Mouse (Mus musculus) spleen, postnatal 14 days (tissue): ENCODE data around the gene Rpl13.

Experiments
- DNase-seq, 2 experiments: peaks; one replicate each; pipeline ENCODE4 v3.0.0; 2021 to 2022; ENCODE audit warnings: low spot score in 2 of 2

The Rpl13 gene

GRCm38 (mm10) chr8:123108010-123108409 is 5.9 kb downstream of the Rpl13 start:
- no peak for DNase-seq

- DNase-seq: no peak
Measured at GRCm38 (mm10) chr8:123108953-123109352, 6.8 kb downstream of the Rpl13 start.

DNA sequence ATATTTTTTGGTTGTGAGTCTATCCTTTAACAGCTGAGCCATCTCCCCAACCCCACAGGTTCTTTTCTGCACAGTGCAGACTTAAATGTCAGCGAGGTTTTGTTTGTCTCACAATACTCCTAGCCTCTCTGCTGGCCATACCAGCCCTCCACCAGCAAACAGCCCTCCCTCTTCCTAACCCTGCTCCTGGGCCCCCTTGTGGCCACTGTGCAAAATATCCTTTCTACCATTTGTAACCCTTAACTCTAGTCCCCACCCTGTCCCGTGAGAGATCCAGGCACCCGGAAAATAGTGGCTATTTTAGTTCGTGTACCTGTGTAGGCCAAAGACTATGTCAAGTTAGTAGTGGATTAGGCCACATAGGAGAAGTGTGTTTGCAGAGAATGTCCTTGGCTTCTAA is 8.5 kb downstream of the Rpl13 start:
- DNase-seq: peak in 1 of 2 experiments; percentile 31

DNA sequence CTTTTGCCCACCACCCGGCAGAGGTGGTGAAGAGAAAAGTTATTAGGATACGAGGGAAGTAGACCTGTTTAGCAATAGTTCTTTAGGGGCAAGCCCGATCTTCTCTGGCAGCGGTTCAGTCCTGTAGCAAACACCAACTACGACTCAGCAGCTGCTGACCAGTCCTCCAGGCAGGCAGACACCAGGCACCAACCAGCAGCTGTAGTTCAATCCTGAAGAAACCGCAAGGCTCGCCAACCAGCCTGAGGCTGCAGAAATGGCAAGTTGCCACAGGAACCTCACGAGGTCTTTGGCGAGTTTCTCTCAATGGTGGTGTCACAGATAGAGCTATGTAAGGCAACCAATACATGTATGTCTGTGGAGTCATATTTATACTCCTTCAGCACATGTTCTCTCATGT is 10.7 kb downstream of the Rpl13 start:
- DNase-seq: no peak

DNA sequence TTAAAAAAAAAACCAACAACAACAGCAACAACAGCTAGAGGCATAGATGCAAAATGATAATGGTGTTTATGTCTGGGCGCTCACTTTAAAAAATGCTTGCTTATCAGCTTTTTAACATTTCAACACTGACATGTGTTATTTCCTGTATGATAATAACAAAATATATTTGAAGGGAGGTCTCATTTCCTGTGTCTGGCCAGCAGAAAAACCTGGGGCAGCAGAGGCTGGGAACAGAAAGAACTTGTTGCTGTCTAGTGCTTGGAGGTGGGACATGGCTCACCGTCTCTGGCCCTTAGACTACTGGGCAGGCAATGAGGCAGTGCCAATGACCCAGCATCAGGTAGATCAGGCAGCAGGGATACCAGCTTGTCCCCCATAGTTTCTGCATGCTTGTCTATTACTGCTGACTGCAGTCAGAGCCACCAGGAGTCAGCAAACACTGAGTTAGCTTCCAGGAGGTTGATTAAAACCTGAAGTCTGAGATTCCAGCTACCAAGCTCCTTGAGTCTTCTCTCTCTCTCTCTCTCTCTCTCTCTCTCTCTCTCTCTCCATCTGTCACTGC is 11.8 kb downstream of the Rpl13 start:
- DNase-seq: no peak

- no peak for DNase-seq
Measured at GRCm38 (mm10) chr8:123114644-123115043, 12.5 kb downstream of the Rpl13 start.

DNA sequence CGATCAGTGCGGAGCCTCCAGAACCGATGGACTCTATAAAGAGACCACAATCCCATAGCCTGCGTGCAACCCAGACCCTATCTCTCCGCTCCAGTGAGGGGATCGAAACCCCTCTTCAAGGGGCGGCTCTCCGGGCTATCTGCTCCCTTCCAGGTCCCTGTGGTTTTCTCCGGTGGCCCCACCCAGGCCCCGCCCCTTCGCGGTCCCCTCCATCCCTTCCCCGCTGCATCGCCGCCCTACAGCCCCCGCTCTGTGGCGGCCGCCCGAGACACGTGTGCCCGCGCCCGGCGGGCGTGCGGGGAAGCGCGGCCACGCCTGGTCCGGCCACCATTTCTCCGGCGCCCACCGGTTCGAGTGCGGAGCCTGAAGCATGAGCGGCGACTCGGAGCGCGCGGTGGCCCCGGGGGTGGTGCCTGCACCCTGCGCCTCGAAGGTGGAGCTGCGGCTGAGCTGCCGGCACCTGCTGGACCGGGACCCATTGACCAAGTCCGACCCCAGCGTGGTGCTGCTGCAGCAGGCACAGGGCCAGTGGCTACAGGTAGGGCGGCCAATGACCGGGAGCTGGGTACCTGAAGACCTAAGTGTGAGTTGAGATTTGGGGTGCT is 15.1 kb downstream of the Rpl13 start, which contains the start of gene Cpne7:
Gene Cpne7, plus strand, starts transcription at position 248 of the 605 bp plus-strand sequence.
- no peak for DNase-seq

DNA sequence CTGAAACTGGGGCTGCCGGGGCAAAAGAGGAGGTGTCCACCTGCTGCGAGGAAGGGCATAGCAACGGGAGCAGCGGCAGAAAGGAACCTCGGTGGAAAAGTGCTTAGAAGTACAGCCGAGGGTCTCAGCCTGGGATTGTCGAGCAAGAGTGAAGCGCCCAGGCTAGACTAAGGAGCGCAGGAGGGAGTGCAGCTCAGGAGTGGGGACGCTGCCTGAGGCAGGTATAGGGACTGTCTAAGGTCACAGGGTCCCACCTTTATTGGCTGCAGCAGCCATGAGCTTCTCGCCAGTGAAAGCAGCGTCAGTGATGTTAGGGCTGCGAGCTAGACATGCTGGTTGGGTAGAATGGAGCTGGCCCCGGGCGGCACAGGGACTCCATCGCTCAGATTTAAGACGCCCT is 15.6 kb downstream of the Rpl13 start:
- no peak for DNase-seq

DNA sequence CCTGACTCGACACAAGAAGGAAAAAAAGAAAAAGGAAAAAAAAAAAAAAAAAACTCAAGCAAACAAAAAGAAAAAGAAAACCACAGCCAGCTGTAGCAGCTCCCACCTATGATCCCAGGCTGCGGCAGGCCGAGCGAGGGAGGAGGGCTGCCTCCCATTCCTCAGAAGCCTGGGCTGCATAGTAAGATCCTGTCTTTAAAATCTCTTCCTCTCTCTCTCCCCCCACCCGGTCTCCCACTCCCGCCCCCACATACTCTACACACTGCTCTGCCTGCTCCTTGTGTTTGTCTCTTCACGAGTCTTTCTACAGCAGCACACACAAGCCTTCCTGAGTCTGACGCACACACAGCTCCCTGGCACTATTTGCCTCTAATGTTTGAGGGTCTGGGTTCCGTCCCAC is 19.9 kb downstream of the Rpl13 start:
- DNase-seq: no peak

DNA sequence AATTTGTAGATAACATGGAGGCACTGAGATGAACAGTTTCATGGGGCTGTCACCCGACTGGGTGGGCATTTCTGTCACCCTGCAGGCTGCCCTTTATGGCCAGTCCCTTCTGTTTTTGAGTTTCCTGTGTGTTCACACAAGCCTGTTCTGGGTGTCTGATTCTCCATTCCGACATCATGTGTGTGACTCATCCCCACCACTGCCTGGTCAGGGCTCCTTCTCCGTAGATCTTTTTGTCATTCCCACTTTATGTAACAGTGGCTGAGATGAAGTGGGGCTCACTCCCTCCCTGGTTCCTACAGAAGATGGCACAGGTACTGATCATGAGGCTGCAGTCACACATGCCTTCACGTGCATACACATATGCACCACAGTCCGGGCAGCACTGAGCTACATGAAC is 20.5 kb downstream of the Rpl13 start:
- DNase-seq: no peak

DNA sequence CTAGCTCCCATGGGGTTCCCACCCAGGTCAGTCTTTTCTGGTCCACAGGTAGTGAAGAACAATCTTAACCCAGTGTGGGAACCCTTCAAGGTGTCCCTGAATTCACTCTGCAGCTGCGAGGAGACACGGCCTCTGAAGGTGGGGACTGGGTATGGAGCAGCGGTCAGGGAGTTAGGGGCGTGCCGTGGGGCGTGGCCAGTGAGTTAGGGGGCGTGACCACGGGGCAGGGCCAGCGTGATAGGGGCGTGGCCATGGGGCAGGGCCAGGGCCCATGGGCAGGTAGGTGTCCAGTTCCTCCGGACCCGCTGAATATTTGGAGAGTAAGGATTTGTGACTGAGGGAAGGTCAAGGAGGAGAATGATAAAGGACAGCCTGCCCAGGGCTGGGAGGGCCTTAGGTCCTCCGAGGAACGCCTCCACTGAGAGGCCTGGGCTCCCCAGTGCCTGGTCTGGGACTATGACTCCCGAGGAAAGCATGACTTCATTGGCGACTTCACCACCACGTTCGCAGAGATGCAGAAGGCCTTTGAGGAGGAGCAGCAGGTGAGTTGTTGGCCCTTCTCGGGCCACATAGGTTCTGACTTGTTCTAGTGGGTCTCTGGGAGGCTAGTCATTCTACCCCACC is 24.2 kb downstream of the Rpl13 start:
- peak; percentile 36 to 49 for DNase-seq

DNA sequence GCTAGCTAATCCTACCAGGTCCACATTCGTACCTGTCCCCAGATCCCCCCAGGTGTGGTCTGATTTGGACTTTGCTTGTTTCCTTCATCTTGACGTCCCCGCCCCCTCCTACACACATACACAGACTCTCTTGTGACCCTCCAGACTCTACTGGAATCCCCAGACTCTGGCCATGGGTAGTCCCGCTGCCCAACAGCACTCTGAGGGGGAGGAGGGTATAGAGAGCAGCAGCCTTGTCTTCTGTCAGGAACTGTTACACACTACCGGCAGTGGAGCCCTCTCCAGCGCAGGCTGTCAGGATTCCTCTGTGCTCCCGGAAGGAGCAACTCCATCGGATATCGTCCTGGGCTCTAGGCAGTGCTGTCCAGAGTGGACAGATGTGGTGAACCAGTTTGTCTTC is 28.9 kb downstream of the Rpl13 start:
- no peak for DNase-seq

GRCm38 (mm10) chr8:123132953-123133352 is 30.8 kb downstream of the Rpl13 start:
- no peak for DNase-seq

GRCm38 (mm10) chr8:123134149-123134713 is 32.1 kb downstream of the Rpl13 start:
- DNase-seq: no peak

GRCm38 (mm10) chr8:123135406-123135805 is 33.3 kb downstream of the Rpl13 start:
- DNase-seq: no peak

DNA sequence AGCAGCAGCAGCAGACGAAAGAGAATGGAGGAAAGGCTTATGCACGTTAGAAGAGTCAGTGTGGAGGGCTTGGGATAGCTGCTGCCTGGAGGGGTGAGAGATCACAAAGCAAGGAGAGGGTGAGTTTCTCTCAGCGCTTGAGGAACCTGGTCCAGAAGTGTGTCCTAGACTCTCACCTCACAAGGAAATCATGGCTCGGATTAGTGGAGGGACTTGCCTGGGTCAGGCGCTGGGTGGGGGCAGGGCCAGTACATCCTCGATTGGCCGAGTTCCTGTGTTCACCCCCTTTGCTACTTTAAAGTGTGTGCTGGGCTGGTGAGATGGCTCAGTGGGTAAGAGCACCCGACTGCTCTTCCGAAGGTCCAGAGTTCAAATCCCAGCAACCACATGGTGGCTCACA is 33.7 kb downstream of the Rpl13 start:
- no peak for DNase-seq

DNA sequence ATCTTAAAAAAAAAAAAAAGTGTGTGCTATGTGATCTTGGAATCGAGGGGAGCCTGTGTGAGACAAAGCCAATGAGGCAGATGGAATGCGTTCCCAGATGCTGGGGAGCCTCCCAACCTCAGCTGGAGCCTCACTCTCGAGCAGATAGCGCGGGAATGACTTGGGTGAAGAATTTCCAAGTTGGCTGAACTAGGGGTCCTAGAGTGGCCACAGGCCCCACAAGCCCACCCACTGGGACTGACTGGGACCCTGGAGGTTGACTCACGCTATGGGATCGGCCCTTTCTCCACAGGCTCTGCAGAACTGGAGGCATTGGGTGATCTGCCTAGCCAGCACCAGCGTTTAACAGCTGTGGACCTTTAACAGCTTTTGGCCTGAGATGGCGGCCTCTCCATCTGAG is 34.1 kb downstream of the Rpl13 start:
- no peak for DNase-seq

- DNase-seq: no peak
Measured at GRCm38 (mm10) chr8:123137645-123138077, 35.5 kb downstream of the Rpl13 start.

DNA sequence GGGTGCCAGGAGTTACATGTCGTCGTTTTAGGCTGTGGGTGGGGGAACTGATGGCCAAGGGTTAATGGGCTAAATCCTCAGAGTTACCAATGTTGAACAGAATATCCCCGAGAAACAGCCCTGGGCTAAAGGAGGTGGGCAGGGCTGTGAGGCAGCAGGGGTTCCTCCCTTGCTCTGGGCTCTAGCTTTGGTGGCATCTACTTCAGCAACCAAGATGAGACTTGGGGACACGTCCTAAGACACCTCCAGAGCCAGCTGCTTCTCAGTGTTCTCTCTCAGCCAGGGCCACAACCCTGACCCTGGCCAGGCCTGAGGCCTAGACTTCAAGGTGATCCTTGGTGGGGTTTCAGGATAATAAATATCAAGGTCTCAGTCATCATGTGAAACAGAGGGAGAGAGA is 36.6 kb downstream of the Rpl13 start:
- DNase-seq: no peak

- peak in 1 of 2 experiments; percentile 11 for DNase-seq
Measured at GRCm38 (mm10) chr8:123141741-123142462, 39.8 kb downstream of the Rpl13 start.

DNA sequence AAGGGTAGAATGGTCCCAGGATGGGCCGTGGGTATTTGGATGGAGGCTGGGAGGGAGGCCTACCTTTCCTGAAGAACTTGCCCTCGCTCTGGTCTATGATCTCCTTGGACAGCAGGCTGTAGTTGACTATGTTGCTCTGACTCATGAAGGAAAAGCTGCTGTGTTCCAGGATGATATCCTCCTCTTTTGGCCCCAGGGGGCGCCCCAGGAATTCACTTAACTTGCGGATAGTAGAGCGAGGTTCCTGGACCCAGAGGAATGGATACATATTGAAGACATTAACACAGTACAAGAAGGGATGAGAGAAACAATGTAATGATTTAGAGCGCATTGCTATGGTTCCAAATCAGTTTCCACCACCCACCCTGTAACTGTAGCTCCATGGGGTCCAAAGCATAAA is 43.1 kb downstream of the Rpl13 start:
- no peak for DNase-seq

GRCm38 (mm10) chr8:123146390-123146789 is 44.2 kb downstream of the Rpl13 start:
- DNase-seq: no peak
